Mouse (Mus musculus) midbrain, embryonic 11.5 days (tissue): Measurements from ENCODE around the gene Tbc1d16. TPM values are rescaled to one million over a fixed set of nuclear protein-coding genes. Genes with fewer than 3 reads are reported as not detected.
A peak's percentile ranks its signal among the peaks of the same experiment; 100 is the strongest.
"Not testable (repeated sequence)": the region's sequence is repeated elsewhere in the genome, so short reads cannot be mapped to it uniquely, and the experiment has no call there.

Experiments used
- ATAC-seq: fragments of 200-750 bp; cut with Nextera tagmentation; 2 replicates; pipeline ENCODE4 v1.8.0; 2017; ENCODE audit warnings: moderate TSS enrichment, moderate library complexity; ENCODE audit not compliant: low FRiP score
- DNase-seq: peaks from one replicate; pipeline ENCODE4 v3.0.0; 2015; ENCODE audit warnings: low spot score; ENCODE audit errors: missing footprints
- H3K27ac ChIP-seq: fragments of 300-500 bp; sonication (generic); 2 replicates; pipeline ENCODE4 v1.5.1; 2014; ENCODE audit warnings: low read depth, low read length
- H3K27me3 ChIP-seq: fragments of 300-500 bp; sonication (generic); 2 replicates; pipeline ENCODE4 v1.6.1; 2014; ENCODE audit warnings: mild to moderate bottlenecking, low read length, moderate library complexity, mixed read lengths; ENCODE audit not compliant: control insufficient read depth, insufficient read depth
- H3K36me3 ChIP-seq: fragments of 300-500 bp; sonication (generic); 2 replicates; pipeline ENCODE4 v1.6.1; 2014; ENCODE audit warnings: mild to moderate bottlenecking, low read length, moderate library complexity, mixed read lengths; ENCODE audit not compliant: control insufficient read depth, insufficient read depth
- H3K4me1 ChIP-seq: fragments of 300-500 bp; sonication (generic); 2 replicates; pipeline ENCODE4 v1.6.1; 2014; ENCODE audit warnings: low read length; ENCODE audit not compliant: control insufficient read depth, insufficient read depth
- H3K4me2 ChIP-seq: fragments of 300-500 bp; sonication (generic); 2 replicates; pipeline ENCODE4 v1.6.1; 2014; ENCODE audit warnings: mild to moderate bottlenecking, moderate library complexity
- H3K4me3 ChIP-seq: fragments of 300-500 bp; sonication (generic); 2 replicates; pipeline ENCODE4 v1.5.1; 2014; ENCODE audit warnings: low read depth, low read length
- H3K9ac ChIP-seq: fragments of 300-500 bp; sonication (generic); 2 replicates; pipeline ENCODE4 v1.6.1; 2014; ENCODE audit warnings: low read length
- H3K9me3 ChIP-seq: fragments of 300-500 bp; sonication (generic); 2 replicates; pipeline ENCODE4 v1.6.1; 2016; ENCODE audit warnings: low read length; ENCODE audit not compliant: control insufficient read depth
- WGBS: fragments of 180-500 bp; shearing (Covaris S2); extraction: QIAGEN DNeasy Blood & Tissue Kit; methylation state at CpG from one replicate; pipeline ENCODE4 v1.1.7; 2014; 5-methylcytosine and 5-hydroxymethylcytosine counted together
- polyA plus RNA-seq: library from polyadenylated mRNA; unstranded; fragments of >200 nt; fragmentation: Nextera tagmentation; extraction: Ambion mirVana; gene quantifications from 2 replicates; pipeline ENCODE4 v1.2.1, GENCODE M21; 2014

The Tbc1d16 gene
- 13.3 and 15.2 TPM in 2 replicates for polyA plus RNA-seq

GRCm38 (mm10) chr11:119228091-119228781 lies at the start of gene Tbc1d16, which contains the start of gene Ccdc40:
Gene Tbc1d16 (minus strand): TSS chr11:119228499.
Gene Ccdc40 (plus strand): TSS chr11:119228572.
- Histone ChIP-seq H3K4me3 (peak within 1 kb of the TSS; percentile 77), H3K27me3 (no peaks in the 10 kb centered on the region), H3K9ac (peak within 1 kb of the TSS; percentile 93), H3K36me3 (peaks cover 4% of the 10 kb centered on the region; the same call in 1 of the 2 replicates), H3K27ac (peak within 1 kb of the TSS; percentile 84), H3K4me1 (peaks cover 27% of the 10 kb centered on the region), H3K9me3 (no peaks in the 10 kb centered on the region), H3K4me2 (peak within 1 kb of the TSS; percentile 99)
- ATAC-seq (peak; percentile 87), DNase-seq (no peak)
- under 1% methylated on average over 63 of the region's 66 CpGs for WGBS

DNA sequence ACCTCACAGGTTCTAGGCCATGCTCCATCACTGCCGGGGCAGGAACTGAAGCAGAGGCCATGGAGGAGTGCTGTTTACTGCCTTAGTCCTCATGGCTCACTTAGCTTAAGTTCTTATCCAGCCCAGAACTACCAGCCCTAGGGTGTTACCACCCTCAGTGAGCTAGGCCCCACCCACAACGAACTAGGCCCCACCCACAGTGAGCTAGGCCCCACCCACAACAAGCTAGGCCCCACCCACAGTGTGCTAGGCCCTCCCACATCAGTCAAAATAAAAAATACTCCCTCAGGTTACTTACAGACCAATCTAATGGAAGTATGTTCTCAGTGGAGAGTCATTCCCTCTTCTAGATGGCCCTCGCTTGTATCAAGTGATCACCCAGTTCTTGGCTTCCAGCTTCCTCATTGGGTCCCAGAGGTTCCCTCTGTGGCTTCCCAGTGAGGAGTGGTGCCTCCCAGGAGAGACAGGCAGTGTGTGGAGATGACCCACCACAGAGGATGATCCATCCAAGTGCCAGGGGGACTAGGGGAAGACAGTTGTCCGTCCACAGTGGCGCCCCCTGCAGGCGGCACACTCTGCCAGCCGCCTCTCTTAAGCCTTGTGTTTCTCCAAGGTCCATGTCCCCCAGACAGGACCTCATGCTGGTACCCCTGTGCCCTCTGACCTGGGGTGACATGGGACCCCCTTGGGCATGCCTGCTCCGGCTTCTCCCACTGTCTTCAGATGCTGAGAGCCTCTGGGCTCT lies 45.1 kb upstream of the Tbc1d16 start:
- 87% methylated on average over 8 of the region's 8 CpGs for WGBS
- no peak overlapping the region for H3K4me2 ChIP-seq
- H3K4me1 ChIP-seq, result peaks cover 2% of the 10 kb centered on the region
- H3K27ac ChIP-seq, result no peak overlapping the region
- peaks cover 3% of the 10 kb centered on the region; the same call in 1 of the 2 replicates for H3K36me3 ChIP-seq
- no peak overlapping the region for H3K9ac ChIP-seq
- DNase-seq (no peak), ATAC-seq (no peak)
- 0 out of 2 replicates have a peak, but pooled peaks cover 2% of the 10 kb centered on the region for H3K27me3 ChIP-seq
- no peaks in the 10 kb centered on the region for H3K9me3 ChIP-seq
- no peak overlapping the region for H3K4me3 ChIP-seq

DNA sequence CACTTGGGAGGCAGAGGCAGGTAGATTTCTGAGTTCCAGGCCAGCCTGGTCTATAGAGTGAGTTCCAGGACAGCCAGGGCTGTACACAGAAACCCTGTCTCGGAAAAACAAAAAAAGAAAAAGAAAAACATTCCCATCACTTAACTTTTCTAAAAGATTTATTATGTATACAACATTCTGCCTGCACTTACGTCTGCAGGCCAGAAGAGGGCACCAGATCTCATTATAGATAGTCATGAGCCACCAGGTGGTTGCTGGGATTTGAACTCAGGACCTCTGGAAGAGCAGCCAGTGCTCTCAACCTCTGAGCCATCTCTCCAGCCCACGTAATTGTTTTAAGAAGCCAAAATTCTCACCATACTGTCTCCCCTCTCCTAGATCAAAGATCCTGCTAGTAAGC lies 44.2 kb upstream of the Tbc1d16 start:
- not testable (repeated sequence) for H3K9me3 ChIP-seq, H3K4me3 ChIP-seq, H3K36me3 ChIP-seq, DNase-seq, H3K9ac ChIP-seq, ATAC-seq, H3K27me3 ChIP-seq, H3K27ac ChIP-seq, H3K4me1 ChIP-seq, H3K4me2 ChIP-seq
- 61% methylated on average over 3 of the region's 3 CpGs for WGBS

- H3K36me3 ChIP-seq, result no peaks in the 10 kb centered on the region
- peak overlapping the region; percentile 48 for H3K4me3 ChIP-seq
- peaks cover 5% of the 10 kb centered on the region for H3K4me1 ChIP-seq
- H3K9ac ChIP-seq, result peak overlapping the region; percentile 43
- H3K27me3 ChIP-seq, result 0 out of 2 replicates have a peak, but pooled peaks cover 2% of the 10 kb centered on the region
- DNase-seq (no peak), ATAC-seq (no peak)
- H3K27ac ChIP-seq, result no peak overlapping the region
- peak overlapping the region; percentile 75 for H3K4me2 ChIP-seq
- 77% methylated on average over 16 of the region's 16 CpGs for WGBS
- H3K9me3 ChIP-seq, result no peaks in the 10 kb centered on the region
These were observed 40.4 kb upstream of the Tbc1d16 start for GRCm38 (mm10) chr11:119268557-119269195.

GRCm38 (mm10) chr11:119267768-119268556 lies 39.7 kb upstream of the Tbc1d16 start, which contains the start of gene Gaa:
Gene Gaa (plus strand): TSS chr11:119267887.
- DNase-seq, result peak; percentile 99
- H3K27ac ChIP-seq, result no peak within 1 kb of the TSS
- H3K27me3 ChIP-seq, result 0 out of 2 replicates have a peak, but pooled peaks cover 2% of the 10 kb centered on the region
- H3K4me2 ChIP-seq, result peak within 1 kb of the TSS; percentile 75
- peak within 1 kb of the TSS; percentile 43 for H3K9ac ChIP-seq
- ATAC-seq, result peak; percentile 89
- peaks cover 5% of the 10 kb centered on the region for H3K4me1 ChIP-seq
- H3K4me3 ChIP-seq, result peak within 1 kb of the TSS; percentile 48
- 5% methylated on average over 52 of the region's 52 CpGs for WGBS
- no peaks in the 10 kb centered on the region for H3K36me3 ChIP-seq
- H3K9me3 ChIP-seq, result no peaks in the 10 kb centered on the region

DNA sequence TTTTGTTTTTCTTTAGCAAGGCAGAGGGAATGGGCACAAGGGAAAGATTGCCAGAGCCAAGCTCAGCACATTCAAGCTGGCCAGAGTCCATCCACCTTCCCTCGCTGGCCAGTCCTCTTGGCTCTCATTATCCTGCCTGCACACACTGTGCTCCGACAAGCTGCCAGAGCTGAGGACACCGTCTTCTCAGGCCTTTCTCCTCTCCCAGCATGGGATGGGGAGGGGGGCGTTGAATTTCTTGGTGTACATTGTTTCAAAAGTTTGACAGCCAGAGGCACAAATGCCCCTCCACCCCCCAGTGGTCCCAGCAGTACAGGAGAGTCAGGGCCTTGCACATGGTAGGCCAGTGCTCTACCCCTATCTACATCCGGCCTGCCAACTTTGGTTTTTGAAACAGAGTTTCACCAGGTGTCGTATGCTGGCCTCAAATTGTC lies 39.0 kb upstream of the Tbc1d16 start:
- H3K4me1 ChIP-seq, result peaks cover 5% of the 10 kb centered on the region
- H3K27ac ChIP-seq, result no peak overlapping the region
- H3K4me2 ChIP-seq, result peak overlapping the region; percentile 75
- no peak; the same call in 1 of the 2 replicates for ATAC-seq
- no peak overlapping the region for H3K9ac ChIP-seq
- 57% methylated on average over 6 of the region's 6 CpGs for WGBS
- 0 out of 2 replicates have a peak, but pooled peaks cover 2% of the 10 kb centered on the region for H3K27me3 ChIP-seq
- no peak for DNase-seq
- H3K9me3 ChIP-seq, result no peaks in the 10 kb centered on the region
- H3K4me3 ChIP-seq, result no peak overlapping the region
- H3K36me3 ChIP-seq, result no peaks in the 10 kb centered on the region

DNA sequence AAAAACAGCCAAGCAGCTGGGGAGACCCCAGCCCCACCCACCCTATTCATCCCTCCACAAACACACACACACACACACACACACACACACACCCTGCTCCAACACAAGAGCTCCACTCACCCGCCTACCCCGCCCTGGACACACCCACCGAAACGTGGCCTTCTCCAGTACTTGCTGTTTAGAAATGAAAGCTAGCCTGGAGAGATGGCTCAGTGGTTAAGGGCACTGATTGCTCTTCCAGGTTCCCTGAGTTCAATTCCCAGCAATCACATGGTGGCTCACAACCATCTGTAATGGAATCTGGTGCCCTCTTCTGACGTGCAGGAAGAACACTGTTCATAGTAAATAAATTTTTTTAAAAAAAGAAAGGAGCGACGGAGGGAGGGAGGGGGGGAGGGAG lies 37.5 kb upstream of the Tbc1d16 start:
- no peak overlapping the region for H3K4me2 ChIP-seq
- WGBS, result 69% methylated on average over 7 of the region's 7 CpGs
- no peak overlapping the region for H3K27ac ChIP-seq
- no peaks in the 10 kb centered on the region for H3K9me3 ChIP-seq
- DNase-seq, result no peak
- H3K4me1 ChIP-seq, result peaks cover 5% of the 10 kb centered on the region
- no peak overlapping the region for H3K4me3 ChIP-seq
- ATAC-seq, result no peak
- no peak overlapping the region for H3K9ac ChIP-seq
- H3K36me3 ChIP-seq, result no peaks in the 10 kb centered on the region
- H3K27me3 ChIP-seq, result 0 out of 2 replicates have a peak, but pooled peaks cover 2% of the 10 kb centered on the region

DNA sequence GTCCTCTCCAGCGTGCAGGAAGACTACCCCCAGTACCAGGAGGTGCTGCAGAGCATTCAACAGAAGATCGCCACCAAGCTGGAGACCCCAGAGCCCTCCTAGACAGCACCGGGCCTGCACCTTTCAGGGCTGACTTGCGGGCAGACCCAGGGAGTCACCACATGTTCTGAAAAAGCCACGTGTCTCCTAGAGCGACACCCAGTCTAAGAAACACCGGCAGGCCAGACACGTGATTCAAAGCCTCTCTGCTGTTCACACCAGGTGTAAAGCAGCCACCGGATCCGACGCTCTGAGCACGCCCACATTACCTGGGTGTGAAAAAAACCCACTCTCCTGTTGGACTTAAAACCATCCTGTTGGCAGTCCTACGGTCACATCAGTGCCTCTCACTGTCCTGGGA lies 36.1 kb upstream of the Tbc1d16 start:
- Histone ChIP-seq H3K27me3 (0 out of 2 replicates have a peak, but pooled peaks cover 2% of the 10 kb centered on the region), H3K27ac (no peak overlapping the region), H3K4me3 (no peak overlapping the region), H3K4me2 (no peak overlapping the region), H3K9ac (no peak overlapping the region), H3K9me3 (no peaks in the 10 kb centered on the region), H3K4me1 (peaks cover 5% of the 10 kb centered on the region), H3K36me3 (no peaks in the 10 kb centered on the region)
- no peak for ATAC-seq
- WGBS, result 96% methylated on average over 13 of the region's 13 CpGs
- DNase-seq, result no peak
